Mouse (Mus musculus) neural tube, embryonic 14.5 days (tissue): ENCODE measurements around the gene Pola2. TPM values are rescaled to one million over a fixed set of nuclear protein-coding genes. Genes with fewer than 3 reads are reported as not detected.

Experiments used
- ATAC-seq: fragments of 200-750 bp; cut with Nextera tagmentation; 2 replicates; pipeline ENCODE4 v1.8.0; 2017; ENCODE audit warnings: low read depth, mild to moderate bottlenecking, moderate TSS enrichment, moderate library complexity
- H3K27ac ChIP-seq: fragments of 300-500 bp; sonication (generic); 2 replicates; pipeline ENCODE4 v1.5.1; 2014; ENCODE audit warnings: low read depth, mild to moderate bottlenecking, control low read depth, low read length, moderate library complexity, mixed read lengths
- H3K27me3 ChIP-seq: fragments of 300-500 bp; sonication (generic); 2 replicates; pipeline ENCODE4 v1.6.1; 2014; ENCODE audit warnings: low read length; ENCODE audit not compliant: control insufficient read depth, insufficient read depth
- H3K36me3 ChIP-seq: fragments of 300-500 bp; sonication (generic); 2 replicates; pipeline ENCODE4 v1.6.1; 2014; ENCODE audit warnings: low read length, mixed read lengths; ENCODE audit not compliant: control insufficient read depth, insufficient read depth
- H3K4me1 ChIP-seq: fragments of 300-500 bp; sonication (generic); 2 replicates; pipeline ENCODE4 v1.6.1; 2014; ENCODE audit warnings: low read length; ENCODE audit not compliant: control insufficient read depth, insufficient read depth
- H3K4me2 ChIP-seq: fragments of 300-500 bp; sonication (generic); 2 replicates; pipeline ENCODE4 v1.6.1; 2014; ENCODE audit warnings: mild to moderate bottlenecking, low read depth, low read length, control low read depth
- H3K4me3 ChIP-seq: fragments of 300-500 bp; sonication (generic); 2 replicates; pipeline ENCODE4 v1.5.1; 2014; ENCODE audit warnings: low read depth, low read length, control low read depth, mixed read lengths
- H3K9ac ChIP-seq: fragments of 300-500 bp; sonication (generic); replicated peaks from 2 replicates; pipeline ENCODE4 v1.6.1; 2014; ENCODE audit warnings: low read depth, mild to moderate bottlenecking, control low read depth, low read length, mixed read lengths
- H3K9me3 ChIP-seq: fragments of 300-500 bp; sonication (generic); 2 replicates; pipeline ENCODE4 v1.6.1; 2016; ENCODE audit warnings: low read length; ENCODE audit not compliant: control insufficient read depth
- WGBS: fragments of 180-500 bp; shearing (Covaris S2); extraction: QIAGEN DNeasy Blood & Tissue Kit; methylation state at CpG from one replicate; pipeline ENCODE4 v1.1.7; 2014; 5-methylcytosine and 5-hydroxymethylcytosine counted together
- polyA plus RNA-seq: library from polyadenylated mRNA; unstranded; fragments of >200 nt; fragmentation: Nextera tagmentation; extraction: Ambion mirVana; gene quantifications from 2 replicates; pipeline ENCODE4 v1.2.1, GENCODE M21; 2014

Pola2 gene
- polyA plus RNA-seq, 1 experiment from 2014 or later: 18.0 TPM

GRCm38 (mm10) chr19:5945891-5946290 lies 18.1 kb downstream of the Pola2 start:
- no peaks in the 10 kb centered on the region for H3K4me1 ChIP-seq
- peaks cover 7% of the 10 kb centered on the region; the same call in 1 of the 2 replicates for H3K36me3 ChIP-seq
- no peak overlapping the region for H3K4me3 ChIP-seq
- H3K27me3 ChIP-seq: no peaks in the 10 kb centered on the region
- H3K9me3 ChIP-seq: no peaks in the 10 kb centered on the region
- no peak overlapping the region for H3K4me2 ChIP-seq
- no peak for ATAC-seq
- no peak overlapping the region for H3K27ac ChIP-seq
- H3K9ac ChIP-seq: no peak overlapping the region
- 84% methylated on average over 8 of the region's 8 CpGs for WGBS

- 78% methylated on average over 7 of the region's 7 CpGs for WGBS
- Histone ChIP-seq H3K4me1 (no peaks in the 10 kb centered on the region), H3K9me3 (no peaks in the 10 kb centered on the region), H3K9ac (no peak overlapping the region), H3K36me3 (no peaks in the 10 kb centered on the region), H3K27ac (no peak overlapping the region), H3K27me3 (no peaks in the 10 kb centered on the region), H3K4me3 (no peak overlapping the region), H3K4me2 (no peak overlapping the region)
- ATAC-seq: no peak
These were observed 19.0 kb downstream of the Pola2 start for GRCm38 (mm10) chr19:5945027-5945426.

- ATAC-seq: no peak
- Histone ChIP-seq H3K27me3 (no peaks in the 10 kb centered on the region), H3K4me2 (no peak overlapping the region), H3K9ac (no peak overlapping the region), H3K36me3 (no peaks in the 10 kb centered on the region), H3K27ac (no peak overlapping the region), H3K4me3 (no peak overlapping the region), H3K4me1 (no peaks in the 10 kb centered on the region), H3K9me3 (no peaks in the 10 kb centered on the region)
- WGBS: 68% methylated on average over 8 of the region's 8 CpGs
These were observed 19.9 kb downstream of the Pola2 start for GRCm38 (mm10) chr19:5944145-5944544.

GRCm38 (mm10) chr19:5943404-5943803 lies 20.6 kb downstream of the Pola2 start:
- no peaks in the 10 kb centered on the region for H3K36me3 ChIP-seq
- 91% methylated on average over 15 of the region's 15 CpGs for WGBS

GRCm38 (mm10) chr19:5942581-5942980 lies 21.4 kb downstream of the Pola2 start:
- ATAC-seq: no peak
- 95% methylated on average over 7 of the region's 7 CpGs for WGBS

More at GRCm38 (mm10) chr19:5943404-5943803, 20.6 kb downstream of the Pola2 start:
- Histone ChIP-seq H3K9ac (no peak overlapping the region), H3K27me3 (no peaks in the 10 kb centered on the region), H3K4me2 (no peak overlapping the region), H3K4me3 (no peak overlapping the region), H3K27ac (no peak overlapping the region), H3K9me3 (no peaks in the 10 kb centered on the region), H3K4me1 (no peaks in the 10 kb centered on the region)
- no peak for ATAC-seq

GRCm38 (mm10) chr19:5940656-5941055 lies 23.3 kb downstream of the Pola2 start:
- Histone ChIP-seq H3K27me3 (no peaks in the 10 kb centered on the region), H3K4me1 (peaks cover 2% of the 10 kb centered on the region; the same call in 1 of the 2 replicates), H3K4me3 (no peak overlapping the region), H3K36me3 (no peaks in the 10 kb centered on the region), H3K4me2 (no peak overlapping the region), H3K9ac (no peak overlapping the region), H3K9me3 (no peaks in the 10 kb centered on the region), H3K27ac (0 out of 2 replicates have a peak overlapping the region, but pooled peaks have one; percentile 28)
- WGBS: 94% methylated on average over 10 of the region's 10 CpGs
- ATAC-seq: no peak

More at GRCm38 (mm10) chr19:5942581-5942980, 21.4 kb downstream of the Pola2 start:
- no peak overlapping the region for H3K4me3 ChIP-seq
- no peaks in the 10 kb centered on the region for H3K9me3 ChIP-seq
- peaks cover 2% of the 10 kb centered on the region; the same call in 1 of the 2 replicates for H3K4me1 ChIP-seq
- H3K4me2 ChIP-seq: no peak overlapping the region
- no peaks in the 10 kb centered on the region for H3K36me3 ChIP-seq
- no peak overlapping the region for H3K27ac ChIP-seq
- no peaks in the 10 kb centered on the region for H3K27me3 ChIP-seq
- no peak overlapping the region for H3K9ac ChIP-seq

GRCm38 (mm10) chr19:5940173-5940572 lies 23.8 kb downstream of the Pola2 start:
- H3K4me2 ChIP-seq: no peak overlapping the region
- no peak overlapping the region for H3K9ac ChIP-seq
- H3K9me3 ChIP-seq: no peaks in the 10 kb centered on the region
- H3K36me3 ChIP-seq: no peaks in the 10 kb centered on the region
- no peak for ATAC-seq
- no peaks in the 10 kb centered on the region for H3K27me3 ChIP-seq
- peaks cover 2% of the 10 kb centered on the region; the same call in 1 of the 2 replicates for H3K4me1 ChIP-seq
- H3K4me3 ChIP-seq: no peak overlapping the region
- peak overlapping the region; percentile 18; the same call in 1 of the 2 replicates for H3K27ac ChIP-seq
- 62% methylated on average over 4 of the region's 4 CpGs for WGBS

GRCm38 (mm10) chr19:5939715-5940114 lies 24.3 kb downstream of the Pola2 start:
- Histone ChIP-seq H3K9me3 (no peaks in the 10 kb centered on the region), H3K36me3 (no peaks in the 10 kb centered on the region), H3K27ac (peak overlapping the region; percentile 18; the same call in 1 of the 2 replicates), H3K27me3 (no peaks in the 10 kb centered on the region), H3K9ac (no peak overlapping the region), H3K4me1 (peaks cover 2% of the 10 kb centered on the region; the same call in 1 of the 2 replicates), H3K4me2 (no peak overlapping the region), H3K4me3 (no peak overlapping the region)
- ATAC-seq: no peak
- 70% methylated on average over 5 of the region's 5 CpGs for WGBS

GRCm38 (mm10) chr19:5938516-5938915 lies 25.5 kb downstream of the Pola2 start:
- ATAC-seq: no peak
- 88% methylated on average over 6 of the region's 6 CpGs for WGBS

More at GRCm38 (mm10) chr19:5938516-5938915, 25.5 kb downstream of the Pola2 start:
- Histone ChIP-seq H3K36me3 (no peaks in the 10 kb centered on the region), H3K27me3 (no peaks in the 10 kb centered on the region), H3K4me1 (peaks cover 2% of the 10 kb centered on the region; the same call in 1 of the 2 replicates), H3K9me3 (no peaks in the 10 kb centered on the region), H3K27ac (peak overlapping the region; percentile 55; the same call in 1 of the 2 replicates), H3K4me3 (no peak overlapping the region), H3K9ac (no peak overlapping the region), H3K4me2 (no peak overlapping the region)
